Mouse (Mus musculus) embryonic facial prominence, embryonic 14.5 days (tissue): ENCODE results near the gene Ap3d1. TPM values are rescaled to one million over a fixed set of nuclear protein-coding genes. Genes with fewer than 3 reads are reported as not detected.

ENCODE experiments used
- ATAC-seq: fragments of 200-750 bp; cut with Nextera tagmentation; 2 replicates; pipeline ENCODE4 v1.8.0; 2017; ENCODE audit warnings: low read depth, moderate number of reproducible peaks, moderate TSS enrichment
- DNase-seq: peaks from one replicate; pipeline ENCODE4 v3.0.0-alpha.2; 2015; ENCODE audit warnings: low spot score
- H3K27ac ChIP-seq: fragments of 300-500 bp; sonication (generic); replicated peaks from 2 replicates; pipeline ENCODE4 v1.5.1; 2014; ENCODE audit warnings: low read depth, mild to moderate bottlenecking, low read length, moderate library complexity
- H3K27me3 ChIP-seq: fragments of 300-500 bp; sonication (generic); replicated peaks from 2 replicates; pipeline ENCODE4 v1.6.1; 2014; ENCODE audit warnings: low read length; ENCODE audit not compliant: control insufficient read depth, insufficient read depth
- H3K36me3 ChIP-seq: fragments of 300-500 bp; sonication (generic); 2 replicates; pipeline ENCODE4 v1.6.1; 2014; ENCODE audit warnings: low read length, mixed read lengths; ENCODE audit not compliant: control insufficient read depth, insufficient read depth
- H3K4me1 ChIP-seq: fragments of 300-500 bp; sonication (generic); 2 replicates; pipeline ENCODE4 v1.6.1; 2014; ENCODE audit warnings: antibody characterized with exemption, low read length; ENCODE audit not compliant: control insufficient read depth, insufficient read depth
- H3K4me2 ChIP-seq: fragments of 300-500 bp; sonication (generic); 2 replicates; pipeline ENCODE4 v1.6.1; 2014; ENCODE audit warnings: low read depth, mild to moderate bottlenecking, low read length, moderate library complexity, mixed read lengths
- H3K4me3 ChIP-seq: fragments of 300-500 bp; sonication (generic); 2 replicates; pipeline ENCODE4 v1.5.1; 2014; ENCODE audit warnings: low read depth, mild to moderate bottlenecking, low read length
- H3K9ac ChIP-seq: fragments of 300-500 bp; sonication (generic); 2 replicates; pipeline ENCODE4 v1.6.1; 2014; ENCODE audit warnings: low read depth, mild to moderate bottlenecking, low read length, moderate library complexity, mixed read lengths
- H3K9me3 ChIP-seq: fragments of 300-500 bp; sonication (generic); 2 replicates; pipeline ENCODE4 v1.6.1; 2016; ENCODE audit warnings: low read length; ENCODE audit not compliant: control insufficient read depth
- WGBS: fragments of 180-500 bp; shearing (Covaris S2); extraction: QIAGEN DNeasy Blood & Tissue Kit; methylation state at CpG from one replicate; pipeline ENCODE4 v1.1.7; 2014; 5-methylcytosine and 5-hydroxymethylcytosine counted together
- polyA plus RNA-seq: library from polyadenylated mRNA; unstranded; fragments of >200 nt; fragmentation: Nextera tagmentation; extraction: Ambion mirVana; gene quantifications from 2 replicates; pipeline ENCODE4 v1.2.1, GENCODE M21; 2014

Ap3d1 gene
- polyA plus RNA-seq, 1 experiment from 2014 or later: 67.6 TPM

DNA sequence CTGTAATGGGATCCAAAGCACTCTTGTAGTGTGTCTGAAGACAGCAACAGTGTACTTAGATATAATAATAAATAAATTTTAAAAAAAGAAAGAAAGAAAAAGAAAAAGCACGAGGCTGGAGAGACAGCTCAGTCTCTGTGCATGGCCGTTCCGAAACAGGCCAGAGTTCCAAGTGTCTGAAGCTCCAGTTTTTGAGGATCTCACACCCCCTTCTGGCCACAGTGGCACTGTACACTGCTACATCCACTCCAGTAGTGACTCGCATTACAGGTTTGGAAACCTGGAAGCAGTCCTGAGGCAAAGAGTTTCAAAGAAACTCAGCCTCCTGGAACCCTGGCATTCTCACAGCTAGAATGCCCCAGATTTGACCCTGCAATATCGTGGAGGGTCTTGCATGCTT is 54.2 kb downstream of the Ap3d1 start:
- DNase-seq (peak; percentile 82), ATAC-seq (peak; percentile 82)
- Histone ChIP-seq H3K9ac (no peak overlapping the region), H3K9me3 (no peaks in the 10 kb centered on the region), H3K4me2 (no peak overlapping the region), H3K4me3 (no peak overlapping the region), H3K4me1 (no peaks in the 10 kb centered on the region), H3K27ac (no peak overlapping the region), H3K27me3 (no peaks in the 10 kb centered on the region), H3K36me3 (peaks cover 71% of the 10 kb centered on the region)
- 33% methylated on average over 5 of the region's 5 CpGs for WGBS

DNA sequence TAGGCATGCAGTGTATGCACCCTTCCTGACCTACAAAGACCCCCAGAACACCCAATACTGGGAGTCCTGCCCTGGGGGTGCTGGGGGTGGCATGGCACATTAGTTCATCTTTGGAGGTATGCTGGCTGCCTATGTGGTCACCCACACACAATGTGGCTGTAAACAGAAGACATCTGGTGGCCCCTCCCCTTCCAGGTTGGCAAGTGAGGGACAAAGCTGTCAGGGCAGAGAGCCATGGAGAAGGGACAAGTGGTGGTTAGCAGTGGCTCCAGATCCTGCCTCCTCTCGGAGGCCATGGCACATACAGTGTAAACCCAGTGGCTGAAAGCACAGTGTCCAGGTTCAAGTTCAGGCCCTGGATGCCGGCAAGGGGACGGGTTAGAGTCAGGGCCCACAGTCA is 55.4 kb downstream of the Ap3d1 start:
- no peak overlapping the region for H3K9ac ChIP-seq
- ATAC-seq (no peak), DNase-seq (no peak)
- H3K36me3 ChIP-seq: peaks cover 65% of the 10 kb centered on the region
- 92% methylated on average over 3 of the region's 3 CpGs for WGBS
- H3K4me2 ChIP-seq: no peak overlapping the region
- no peak overlapping the region for H3K4me3 ChIP-seq
- no peak overlapping the region for H3K27ac ChIP-seq
- no peaks in the 10 kb centered on the region for H3K9me3 ChIP-seq
- H3K27me3 ChIP-seq: no peaks in the 10 kb centered on the region
- no peaks in the 10 kb centered on the region for H3K4me1 ChIP-seq

GRCm38 (mm10) chr10:80684984-80685383 is 57.1 kb downstream of the Ap3d1 start:
- no peak overlapping the region for H3K27ac ChIP-seq
- peaks cover 49% of the 10 kb centered on the region for H3K36me3 ChIP-seq
- no peaks in the 10 kb centered on the region for H3K27me3 ChIP-seq
- DNase-seq (no peak), ATAC-seq (no peak)
- H3K9ac ChIP-seq: no peak overlapping the region
- no peak overlapping the region for H3K4me3 ChIP-seq
- no peak overlapping the region for H3K4me2 ChIP-seq
- no peaks in the 10 kb centered on the region for H3K4me1 ChIP-seq
- WGBS: 92% methylated on average over 4 of the region's 4 CpGs
- no peaks in the 10 kb centered on the region for H3K9me3 ChIP-seq

DNA sequence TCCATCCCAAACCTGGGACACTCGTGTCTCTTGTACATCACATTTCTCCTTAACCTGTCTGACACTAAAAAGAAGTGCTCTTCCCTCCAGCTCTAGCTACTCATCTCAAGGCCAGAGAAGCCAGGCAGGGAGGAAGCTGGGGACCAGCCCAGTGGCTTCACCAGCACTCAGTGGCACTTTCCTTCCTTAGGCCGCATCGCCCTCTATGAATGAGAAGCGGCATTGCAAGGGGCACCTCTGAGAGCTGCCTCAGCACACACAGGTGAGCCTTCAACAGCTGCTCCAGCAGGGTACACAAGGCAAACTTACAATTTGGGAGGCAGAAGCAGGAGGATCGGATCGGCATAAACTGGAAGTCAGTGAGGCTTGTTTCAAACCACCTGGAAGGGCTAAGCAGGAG is 57.9 kb downstream of the Ap3d1 start:
- 63% methylated on average over 5 of the region's 6 CpGs for WGBS
- peak; percentile 57 for DNase-seq
- ATAC-seq: no peak
- H3K4me3 ChIP-seq: no peak overlapping the region
- H3K4me1 ChIP-seq: peaks cover 4% of the 10 kb centered on the region; the same call in 1 of the 2 replicates
- no peak overlapping the region for H3K9ac ChIP-seq
- no peak overlapping the region for H3K27ac ChIP-seq
- H3K27me3 ChIP-seq: no peaks in the 10 kb centered on the region
- peaks cover 41% of the 10 kb centered on the region for H3K36me3 ChIP-seq
- H3K4me2 ChIP-seq: no peak overlapping the region
- no peaks in the 10 kb centered on the region for H3K9me3 ChIP-seq

DNA sequence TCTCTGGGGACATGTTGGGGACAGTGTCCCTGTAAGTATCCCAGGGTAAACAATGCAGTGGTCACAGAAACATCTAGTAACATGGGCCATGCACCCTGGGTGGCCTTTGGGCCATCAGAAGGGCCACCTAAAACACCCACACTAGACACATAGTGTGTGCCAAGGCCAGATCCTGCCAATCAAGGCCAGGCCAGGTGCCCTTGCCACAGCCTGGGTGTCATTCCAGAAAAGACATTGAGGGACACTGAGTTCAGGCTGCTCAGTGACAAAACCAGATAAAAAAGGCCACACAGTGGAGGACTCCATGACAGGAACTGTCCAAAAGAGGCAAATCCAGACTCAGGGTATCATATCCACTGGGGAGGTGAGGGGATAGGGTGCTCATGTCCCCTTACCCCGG is 58.4 kb downstream of the Ap3d1 start:
- 95% methylated on average over 1 of the region's 1 CpGs for WGBS
- H3K9me3 ChIP-seq: no peaks in the 10 kb centered on the region
- no peak overlapping the region for H3K27ac ChIP-seq
- H3K27me3 ChIP-seq: no peaks in the 10 kb centered on the region
- DNase-seq (no peak), ATAC-seq (no peak)
- peaks cover 35% of the 10 kb centered on the region for H3K36me3 ChIP-seq
- no peak overlapping the region for H3K9ac ChIP-seq
- no peak overlapping the region for H3K4me2 ChIP-seq
- no peak overlapping the region for H3K4me3 ChIP-seq
- H3K4me1 ChIP-seq: peaks cover 5% of the 10 kb centered on the region; the same call in 1 of the 2 replicates

DNA sequence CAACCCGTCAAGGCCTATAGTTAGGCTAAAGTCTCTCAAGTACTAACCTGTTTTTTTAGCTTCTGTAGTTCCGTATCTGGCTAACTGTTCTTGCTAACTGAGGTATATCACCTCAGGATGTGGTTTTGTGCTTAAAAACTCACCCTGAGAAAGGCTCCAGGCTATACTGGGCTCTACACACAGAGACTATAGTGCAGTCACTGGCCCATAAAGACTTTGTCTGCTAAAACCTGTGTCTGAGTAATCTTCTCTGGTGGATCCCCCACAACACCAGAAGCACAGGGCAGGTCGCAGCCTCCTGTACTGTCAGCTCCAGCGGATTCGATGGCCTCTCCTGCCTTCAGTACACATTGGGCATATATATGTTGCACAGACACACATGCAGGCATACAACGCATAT is 60.1 kb downstream of the Ap3d1 start:
- WGBS: 93% methylated on average over 6 of the region's 6 CpGs
- no peak for DNase-seq
- H3K27me3 ChIP-seq: no peaks in the 10 kb centered on the region

DNA sequence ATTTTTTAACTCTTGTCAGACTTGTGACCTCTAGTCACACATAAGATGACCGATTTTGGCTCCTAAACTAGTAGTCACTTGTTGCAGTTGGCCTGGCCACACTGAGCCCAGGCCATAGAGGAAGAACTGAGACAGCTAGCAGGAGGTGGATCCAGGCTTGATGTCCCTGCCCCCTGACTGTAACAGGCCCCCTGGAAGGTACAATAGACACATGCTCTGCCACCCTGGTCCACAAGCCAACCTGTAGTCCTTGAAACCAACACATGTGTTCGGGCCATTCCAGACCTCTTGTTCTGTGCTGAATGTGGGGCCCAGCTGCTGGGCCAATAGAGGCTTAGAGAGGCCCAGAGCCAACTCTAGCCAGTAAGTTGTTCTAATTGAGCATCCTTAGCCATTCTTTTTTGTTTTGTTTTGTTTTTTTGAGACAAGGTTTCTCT is 61.8 kb downstream of the Ap3d1 start:
- Histone ChIP-seq H3K4me1 (peaks cover 23% of the 10 kb centered on the region), H3K27ac (no peak overlapping the region), H3K27me3 (no peaks in the 10 kb centered on the region), H3K4me3 (no peak overlapping the region), H3K9me3 (no peaks in the 10 kb centered on the region), H3K9ac (peak overlapping the region; percentile 25; the same call in 1 of the 2 replicates), H3K36me3 (peaks cover 10% of the 10 kb centered on the region; the same call in 1 of the 2 replicates), H3K4me2 (no peak overlapping the region)
- 67% methylated on average over 2 of the region's 2 CpGs for WGBS
- no peak for ATAC-seq
- DNase-seq: no peak

More for the DNA sequence above, 60.1 kb downstream of the Ap3d1 start:
- Histone ChIP-seq H3K4me3 (no peak overlapping the region), H3K9me3 (no peaks in the 10 kb centered on the region), H3K36me3 (peaks cover 28% of the 10 kb centered on the region), H3K9ac (no peak overlapping the region), H3K4me2 (no peak overlapping the region), H3K4me1 (peaks cover 21% of the 10 kb centered on the region), H3K27ac (no peak overlapping the region)
- ATAC-seq: no peak

- H3K27me3 ChIP-seq: no peaks in the 10 kb centered on the region
- peak overlapping the region; percentile 28; the same call in 1 of the 2 replicates for H3K27ac ChIP-seq
- WGBS: 63% methylated on average over 9 of the region's 9 CpGs
- ATAC-seq (no peak), DNase-seq (no peak)
- H3K4me1 ChIP-seq: peaks cover 26% of the 10 kb centered on the region
- H3K9ac ChIP-seq: peak overlapping the region; percentile 25; the same call in 1 of the 2 replicates
- peaks cover 8% of the 10 kb centered on the region; the same call in 1 of the 2 replicates for H3K36me3 ChIP-seq
- no peak overlapping the region for H3K4me3 ChIP-seq
- H3K4me2 ChIP-seq: no peak overlapping the region
- H3K9me3 ChIP-seq: no peaks in the 10 kb centered on the region
Measured at GRCm38 (mm10) chr10:80679556-80680259, 62.4 kb downstream of the Ap3d1 start.
